Comparison of ENCODE assay signal across 9 mouse cellular contexts in the genomic region with DNA sequence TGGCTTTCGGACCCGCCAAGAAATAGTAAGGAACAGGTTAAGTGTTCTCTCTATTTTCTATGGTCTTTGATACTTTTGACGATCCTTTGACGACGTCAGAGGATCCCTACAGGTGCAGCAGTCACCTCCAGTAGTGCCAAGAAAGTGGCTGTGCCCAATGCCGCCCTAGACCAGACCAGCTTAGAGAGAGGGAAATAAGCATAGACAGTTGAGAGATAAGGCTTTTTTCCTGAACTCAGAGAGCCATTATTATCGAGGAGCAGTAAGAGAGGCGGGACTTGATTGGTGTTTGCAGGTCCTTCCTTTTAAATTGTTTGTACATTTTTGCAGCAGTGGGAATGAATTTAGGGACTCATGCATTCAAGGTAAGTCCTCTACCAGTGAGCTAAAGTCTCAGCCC. TPM values are rescaled to one million over a fixed set of nuclear protein-coding genes. Genes with fewer than 3 reads are reported as not detected.
DNase-seq lines count a peak whose midpoint lies in the region; ATAC-seq and TF ChIP-seq lines count a peak whose summit lies in the region.
"Had no signal": no experiment of that assay in that cellular context is flagged by ENCODE, and none has a peak within 500 bp of the region (broad histone marks: within the 10 kb centered on the region; RNA-seq: fewer than 3 reads in every experiment).

No protein-coding gene starts in this region.

- H3K27me3 ChIP-seq in kidney, embryonic 14.5 days (ENCODE audit: control insufficient read depth, insufficient read depth, low read length), result no peaks in the 10 kb centered on the region
- H3K27me3 ChIP-seq in hindbrain, embryonic 13.5 days, result no peaks in the 10 kb centered on the region

- ATAC-seq in kidney, embryonic 14.5 days (ENCODE audit: low FRiP score, low TSS enrichment), result no peak
- no peak for ATAC-seq in hindbrain, embryonic 13.5 days (ENCODE audit: low FRiP score)

- H3K36me3 ChIP-seq in kidney, embryonic 14.5 days (ENCODE audit: control insufficient read depth, insufficient read depth, low read length), result no peaks in the 10 kb centered on the region
- H3K36me3 ChIP-seq in hindbrain, embryonic 13.5 days, result no peaks in the 10 kb centered on the region
- H3K36me3 ChIP-seq in macrophage (ENCODE audit: inconsistent target), result no peaks in the 10 kb centered on the region

- no peak for TF ChIP-seq POLR2A in bone marrow macrophage, adult 2 months (IDR thresholded peaks at IDR 0.05; ENCODE audit: borderline replicate concordance, low read depth, low read length)

- WGBS in kidney, embryonic 14.5 days, result 56% methylated on average over 8 of the region's 8 CpGs
- WGBS in hindbrain, embryonic 13.5 days, result 62% methylated on average over 8 of the region's 8 CpGs
- WGBS in macrophage (ENCODE audit: missing documents), result 45% methylated on average over 8 of the region's 8 CpGs

- H3K4me3 ChIP-seq in kidney, embryonic 14.5 days (ENCODE audit: low read length), result peak overlapping the region; percentile 49
- peak overlapping the region; percentile 72; the same call in 1 of the 2 replicates for H3K4me3 ChIP-seq in bone marrow macrophage, adult 2 months (ENCODE audit: insufficient read depth, low read length)
- 0 out of 2 replicates have a peak overlapping the region, but pooled peaks have one; percentile 94 for H3K4me3 ChIP-seq in hindbrain, embryonic 13.5 days
- peak overlapping the region; percentile 61 for H3K4me3 ChIP-seq in macrophage (ENCODE audit: inconsistent target)

- peak overlapping the region; percentile 50; the same call in 1 of the 2 replicates for H3K9ac ChIP-seq in kidney, embryonic 14.5 days (ENCODE audit: low read depth, low read length)
- H3K9ac ChIP-seq in hindbrain, embryonic 13.5 days, result peak overlapping the region; percentile 31; the same call in 1 of the 2 replicates

- H3K27ac ChIP-seq in kidney, embryonic 14.5 days (ENCODE audit: low read depth, low read length), result no peak overlapping the region
- H3K27ac ChIP-seq in bone marrow macrophage, adult 2 months (ENCODE audit: insufficient read depth, low read depth, low read length), result no peak overlapping the region
- no peak overlapping the region for H3K27ac ChIP-seq in hindbrain, embryonic 13.5 days
- peak overlapping the region; percentile 72; the same call in 1 of the 2 replicates for H3K27ac ChIP-seq in macrophage

- H3K79me2 ChIP-seq in macrophage (ENCODE audit: inconsistent target), result peaks cover 26% of the 10 kb centered on the region

- no peak for TF ChIP-seq CTCF in bone marrow macrophage, adult 2 months (IDR thresholded peaks at IDR 0.05; ENCODE audit: low read depth, low read length)

- H3K9me3 ChIP-seq in kidney, embryonic 14.5 days (ENCODE audit: control insufficient read depth, low read length), result no peaks in the 10 kb centered on the region
- no peaks in the 10 kb centered on the region for H3K9me3 ChIP-seq in hindbrain, embryonic 13.5 days

- no peak for DNase-seq in kidney, postnatal 25 days
- no peak for DNase-seq in urinary bladder, postnatal 36 days (ENCODE audit: low spot score in 2 of 2)
- no peak for DNase-seq in cerebellum, adult 18-20 months
- no peak for DNase-seq in right cerebral cortex, postnatal 4 days
- DNase-seq: thymus, postnatal 14 days had no signal

- peak overlapping the region; percentile 66 for H3K4me2 ChIP-seq in kidney, embryonic 14.5 days (replicated peaks; ENCODE audit: low read depth, low read length)
- H3K4me2 ChIP-seq in hindbrain, embryonic 13.5 days, result peak overlapping the region; percentile 61

- H3K4me1 ChIP-seq in kidney, embryonic 14.5 days (ENCODE audit: control insufficient read depth, insufficient read depth, low read length), result peaks cover 20% of the 10 kb centered on the region; the same call in 1 of the 2 replicates
- peaks cover 14% of the 10 kb centered on the region for H3K4me1 ChIP-seq in bone marrow macrophage, adult 2 months (ENCODE audit: control insufficient read depth, insufficient read depth, low read length)
- H3K4me1 ChIP-seq in hindbrain, embryonic 13.5 days (replicated peaks), result peaks cover 20% of the 10 kb centered on the region

RNA-seq across cellular contexts. Expression of gene Fryl, which starts 1.3 kb away (rescaled TPM):
- 36.9 and 44.3 TPM in 2 replicates for polyA plus RNA-seq in kidney, embryonic 14.5 days (2014; fragmentation: Nextera tagmentation; extraction: Ambion mirVana)
- 44.5 and 47.9 TPM in 2 replicates for polyA plus RNA-seq in bone marrow macrophage, adult 2 months (2012; ENCODE audit: insufficient read depth, insufficient read length, missing spikeins)
- 45.5 and 47.7 TPM in 2 replicates for polyA plus RNA-seq in hindbrain, embryonic 13.5 days (2015; fragmentation: Nextera tagmentation; extraction: Ambion mirVana)
- 100 to 1,000 TPM; 133 to 238 (median 201) TPM for total RNA-seq in macrophage (2018; cell fraction: chromatin; rRNA removed)
- 10 to 100 TPM; 24.0 to 49.5 (median 37.3) TPM for total RNA-seq in macrophage (2018; cell fraction: cytosol; rRNA removed)
- total RNA-seq in macrophage (2018; cell fraction: nucleus; rRNA removed), result 100 to 1,000 TPM in 18 of 26 experiments, 10 to 100 TPM in 8; 75.0 to 147 (median 113) TPM
- 21.3 to 35.6 TPM (median 24.3 TPM) in 3 replicates for polyA plus RNA-seq in macrophage (2018)

RNA-seq across cellular contexts. Expression of gene Ociad1, which starts 34.9 kb away (rescaled TPM):
- 132 and 194 TPM in 2 replicates for polyA plus RNA-seq in kidney, embryonic 14.5 days (2014; fragmentation: Nextera tagmentation; extraction: Ambion mirVana)
- polyA plus RNA-seq in bone marrow macrophage, adult 2 months (2012; ENCODE audit: insufficient read depth, insufficient read length, missing spikeins), result 234 and 286 TPM in 2 replicates
- 267 and 284 TPM in 2 replicates for polyA plus RNA-seq in hindbrain, embryonic 13.5 days (2015; fragmentation: Nextera tagmentation; extraction: Ambion mirVana)
- 100 to 1,000 TPM in 15 of 26 experiments, 10 to 100 TPM in 11; 40.4 to 169 (median 109) TPM for total RNA-seq in macrophage (2018; cell fraction: chromatin; rRNA removed)
- total RNA-seq in macrophage (2018; cell fraction: cytosol; rRNA removed), result 100 to 1,000 TPM; 154 to 303 (median 204) TPM
- total RNA-seq in macrophage (2018; cell fraction: nucleus; rRNA removed), result 100 to 1,000 TPM in 20 of 26 experiments, 10 to 100 TPM in 6; 62.9 to 200 (median 147) TPM
- 189 to 360 TPM (median 233 TPM) in 3 replicates for polyA plus RNA-seq in macrophage (2018)
